Mouse (Mus musculus) T-helper 17 cell (primary cell): ENCODE data around the gene A2m.

ENCODE experiments used
- in situ Hi-C, 2 experiments: fragments of 300-600 bp; cut with MboI, MseI; formaldehyde crosslinking; loops; 1 replicate in 1 of 2; 2 replicates in 1 of 2; pipeline ENCODE4 v1.15.1; 2025; ENCODE audit warnings: high pct_unique_total_duplicates in 2 of 2

Gene A2m

DNA sequence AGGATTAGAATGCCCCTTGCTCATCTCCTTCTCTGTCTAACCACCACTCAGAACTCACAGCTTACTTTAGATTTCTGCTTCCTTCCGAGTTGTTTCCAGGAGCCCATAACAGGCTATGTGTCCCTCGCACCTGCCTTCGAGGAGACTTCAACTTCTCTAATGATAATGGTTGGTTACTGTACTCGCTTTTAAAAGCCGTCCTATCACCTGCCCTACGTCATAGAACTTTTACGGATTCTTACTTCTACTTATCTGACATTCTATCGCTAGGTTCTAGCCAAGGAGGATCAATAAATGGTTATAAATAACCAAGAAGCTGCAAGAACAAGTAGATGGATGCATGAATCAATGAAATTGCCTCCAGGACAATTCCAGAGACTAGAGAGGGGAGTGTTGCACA, at the start of gene A2m:
Gene A2m (plus strand): TSS at position 301 of the 400 bp plus-strand sequence.
- in situ Hi-C loops, result no loop called here

DNA sequence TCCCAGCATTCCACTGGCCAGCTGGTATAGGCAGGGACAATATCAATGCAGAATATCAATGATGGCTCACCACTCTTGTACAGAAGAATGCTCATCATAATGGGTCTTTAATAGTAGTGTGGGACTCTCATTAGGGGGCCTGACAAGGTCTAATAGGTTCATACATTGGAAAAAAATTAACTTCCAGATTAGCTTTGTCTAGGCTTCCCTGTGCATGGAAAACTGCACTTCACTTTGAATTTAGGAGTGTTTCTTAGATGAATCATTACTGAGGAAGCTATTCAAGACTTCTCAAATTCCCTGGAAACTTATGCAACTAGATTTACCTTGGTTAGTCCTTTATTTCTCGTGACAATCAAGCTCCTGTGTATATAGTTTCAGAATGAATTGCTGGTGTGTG, 45.0 kb upstream of the A2m start:
- in situ Hi-C loops, result no loop called here

DNA sequence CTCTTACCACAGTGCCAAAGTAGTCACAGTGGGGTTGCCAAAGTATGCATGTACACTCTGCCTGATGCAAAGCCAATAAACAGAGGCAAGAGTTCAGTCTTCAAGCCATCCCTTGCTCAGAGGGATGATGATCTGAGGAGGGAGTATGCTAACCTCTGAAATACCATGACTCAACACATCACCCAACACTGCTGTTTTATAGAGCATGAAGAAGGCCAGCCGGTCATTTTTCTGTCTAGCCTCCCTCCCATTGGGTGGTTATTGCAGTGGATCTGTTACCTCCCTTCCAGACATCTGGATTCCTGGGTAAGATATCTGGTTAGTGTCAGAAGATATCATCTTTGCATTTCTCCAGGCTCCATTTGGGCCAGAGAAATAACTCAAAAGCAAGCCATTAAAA, 34.2 kb upstream of the A2m start:
- in situ Hi-C loops, result no loop called here

DNA sequence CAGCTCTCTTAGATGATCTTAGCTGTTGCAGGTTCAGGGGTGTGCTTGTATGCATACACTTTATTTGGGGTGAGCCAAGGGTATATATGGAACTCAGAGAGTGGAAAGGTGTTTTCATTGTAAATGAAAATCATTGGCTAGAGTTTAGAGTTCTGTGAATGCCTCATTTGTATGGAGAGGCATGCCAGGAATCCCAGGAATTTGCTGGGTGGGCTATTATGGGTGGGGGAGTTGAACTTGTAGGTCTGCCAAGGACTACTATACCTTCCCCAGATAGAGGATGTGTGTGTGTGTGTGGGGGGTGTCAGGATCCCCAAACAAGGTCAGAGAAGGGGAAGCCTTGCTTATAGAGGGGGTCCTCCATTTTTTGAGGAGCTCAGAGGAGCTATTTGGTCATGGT, 27.3 kb upstream of the A2m start:
- in situ Hi-C loops, result no loop called here

DNA sequence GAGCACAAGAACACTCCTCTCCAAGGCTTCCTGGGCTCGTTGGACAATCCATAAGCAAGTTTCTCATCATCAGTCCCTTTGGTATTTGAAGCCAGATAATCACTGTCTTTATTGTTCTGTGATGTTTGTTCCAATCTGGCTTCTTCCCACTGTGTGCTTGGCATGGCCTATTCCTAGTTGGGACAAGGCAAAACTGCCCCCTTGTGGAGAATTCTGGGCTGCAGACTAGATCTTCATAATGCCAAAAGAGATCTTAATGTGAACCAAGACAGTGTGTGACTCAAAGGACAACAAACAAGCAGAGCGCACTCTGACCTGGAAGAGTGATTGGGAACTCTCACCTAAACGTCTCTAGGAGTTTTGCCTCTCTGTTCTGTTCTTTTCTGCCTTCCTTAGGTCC, 23.4 kb upstream of the A2m start:
- in situ Hi-C loops, result no loop called here

DNA sequence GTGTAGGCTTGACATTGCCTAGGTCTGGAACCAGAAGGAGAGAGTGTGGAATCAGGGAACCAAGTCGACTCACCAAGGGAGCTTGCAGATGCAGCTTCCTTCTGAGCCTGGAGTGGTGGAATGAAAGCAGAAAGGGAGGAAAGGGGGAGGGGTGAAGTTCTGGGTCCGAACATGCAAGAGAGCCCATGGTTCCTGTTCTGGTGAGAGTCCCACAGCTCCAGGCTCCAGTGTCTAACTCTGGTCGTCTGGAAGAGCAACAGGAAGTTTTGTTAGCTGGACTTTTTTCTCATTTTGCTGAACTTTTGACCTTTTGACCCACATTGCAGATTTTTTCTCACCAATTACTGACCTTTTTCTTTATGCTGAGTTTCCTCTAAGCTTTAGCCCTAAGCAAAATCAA, 17.7 kb upstream of the A2m start:
- in situ Hi-C loops, result no loop called here

DNA sequence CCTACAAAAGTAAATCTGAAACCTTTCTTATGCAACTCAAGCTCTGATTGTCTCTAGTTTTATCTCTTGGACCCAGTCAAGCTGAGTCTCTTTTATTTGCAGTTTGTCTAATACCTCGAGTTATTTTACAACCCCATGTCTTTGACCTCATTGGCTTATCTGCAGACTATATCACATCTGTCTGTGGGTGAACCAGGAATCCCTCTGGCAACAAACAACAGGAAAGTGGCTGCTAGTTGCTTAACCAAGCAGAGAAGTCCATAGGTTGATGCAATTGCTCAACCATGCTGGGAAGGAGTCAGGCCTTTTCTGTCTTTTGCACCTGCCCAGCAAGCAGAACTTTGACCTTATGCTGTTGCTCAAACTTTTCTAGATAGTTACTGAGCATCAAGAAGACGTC, 12.7 kb upstream of the A2m start:
- in situ Hi-C loops, result no loop called here

DNA sequence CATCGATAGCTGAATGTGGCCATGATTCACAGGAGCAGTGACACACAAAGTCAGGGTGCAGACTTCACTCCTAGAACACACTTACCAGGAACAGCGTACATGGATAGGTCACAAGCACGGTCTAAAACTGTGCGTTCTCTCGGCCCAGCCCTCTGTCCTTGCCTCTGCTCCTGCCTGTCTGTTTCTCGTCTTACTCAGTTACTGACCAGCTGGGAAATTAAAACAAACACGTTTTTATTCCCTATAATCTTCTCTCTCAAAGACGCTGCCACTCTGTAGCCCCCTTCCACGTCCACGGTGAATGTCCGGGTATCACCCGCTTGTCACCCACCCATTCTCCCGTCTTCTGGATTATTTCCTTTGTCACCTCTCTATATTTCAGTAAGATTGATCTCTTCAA, 656 bp upstream of the A2m start:
- in situ Hi-C loops, result no loop called here

DNA sequence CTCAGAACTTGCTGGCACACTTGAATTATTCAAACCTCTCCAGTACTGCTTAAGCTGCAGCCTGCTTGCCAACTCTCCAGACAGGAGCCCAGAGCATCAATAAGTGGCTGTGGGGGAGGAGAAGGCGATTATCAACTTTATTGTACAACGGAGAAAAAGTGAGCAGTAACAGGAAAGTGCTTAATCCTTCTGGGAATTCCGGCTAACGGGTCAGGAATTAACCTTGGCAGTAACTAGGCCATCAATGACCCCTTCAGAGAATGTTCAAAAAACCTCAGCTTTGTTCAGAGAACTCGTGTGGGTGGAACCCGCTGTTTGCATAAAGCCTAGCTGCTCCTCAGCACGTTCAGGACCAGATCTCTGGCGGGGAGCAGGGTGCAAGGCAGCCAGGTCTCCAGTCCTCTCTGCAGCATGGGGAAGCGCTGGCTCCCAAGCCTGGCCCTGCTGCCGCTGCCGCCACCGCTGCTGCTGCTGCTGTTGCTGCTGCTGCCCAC, 749 bp downstream of the A2m start:
- in situ Hi-C loops, result no loop called here

DNA sequence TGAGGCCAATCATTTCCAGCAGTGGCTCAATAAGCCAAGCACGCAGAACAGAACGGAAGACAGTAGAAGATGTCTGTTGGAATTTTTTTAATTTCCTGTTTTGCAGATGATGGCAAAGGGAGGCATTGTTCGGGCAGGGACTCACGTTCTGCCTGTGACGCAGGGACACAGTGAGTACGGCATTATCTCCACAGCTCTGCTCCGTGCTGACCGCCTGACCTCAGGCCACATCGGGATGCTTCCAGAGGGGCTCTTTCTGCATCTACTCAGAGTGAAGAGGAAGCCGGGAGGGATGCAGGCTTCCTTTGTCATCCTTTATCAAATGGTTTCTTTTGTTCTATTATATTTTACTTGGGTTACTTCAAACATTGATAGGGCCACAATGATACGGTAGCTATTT, 13.3 kb downstream of the A2m start:
- in situ Hi-C loops, result no loop called here
